Mouse (Mus musculus): ENCODE results near the gene Itgal.

GRCm38 (mm10) chr7:127342332-127342731, 46.3 kb downstream of the Itgal start:
- TF ChIP-seq CTCF (IDR thresholded peaks at IDR 0.05; ENCODE audit: extremely low read depth, insufficient read length, insufficient replicate concordance, low read depth, low read length) = no peak
- no peak for TF ChIP-seq POLR2A (IDR thresholded peaks at IDR 0.05; ENCODE audit: low read depth, low read length)

All from small intestine, adult 2 months (tissue).